Mouse (Mus musculus) lung, postnatal 0 days (tissue): ENCODE measurements around the gene 3110018I06Rik.

Source experiments
- CTCF ChIP-seq: IDR thresholded peaks from 2 replicates; pipeline ENCODE4 v1.5.1; 2016; ENCODE audit warnings: antibody characterized with exemption, mild to moderate bottlenecking
- EP300 ChIP-seq: IDR thresholded peaks from 2 replicates; pipeline ENCODE4 v1.6.1; 2016; ENCODE audit warnings: antibody characterized with exemption, mild to moderate bottlenecking, control low read depth

DNA sequence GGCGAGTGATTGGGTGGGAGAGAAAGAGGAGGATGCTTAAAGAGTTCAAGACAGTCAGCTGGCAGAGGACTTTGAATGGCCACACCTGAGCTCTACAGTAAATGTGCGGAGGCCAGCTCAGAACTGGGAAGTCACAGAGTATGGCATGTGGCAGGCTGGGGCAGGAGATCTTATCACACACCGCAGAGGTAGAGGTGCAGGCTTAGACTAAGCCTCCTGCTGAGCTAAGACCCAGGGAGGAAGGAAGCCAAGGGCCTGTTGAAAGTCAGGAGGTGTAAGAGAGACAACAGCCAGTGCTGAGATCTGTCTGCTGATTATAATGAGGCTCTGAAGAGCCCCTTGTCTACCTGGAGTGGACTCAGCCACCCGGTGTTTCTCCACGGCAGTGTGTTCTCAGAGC lies 8.5 kb downstream of the 3110018I06Rik start:
- no peak for TF ChIP-seq CTCF
- TF ChIP-seq EP300 = no peak
